Mouse (Mus musculus): ENCODE data around the gene Plxna4. TPM values are rescaled to one million over a fixed set of nuclear protein-coding genes. Genes with fewer than 3 reads are reported as not detected.
A peak's percentile ranks its signal among the peaks of the same experiment; 100 is the strongest.

Gene Plxna4
- polyA plus RNA-seq, 1 experiment from 2014 or later, result 2.5 TPM

- TF ChIP-seq EP300 (IDR thresholded peaks at IDR 0.05) (no peak), CTCF (IDR thresholded peaks at IDR 0.05) (no peak)
- DNase-seq (ENCODE audit: low spot score), result no peak
- H3K36me3 ChIP-seq (ENCODE audit: insufficient read depth, low read length), result no peaks in the 10 kb centered on the region
- no peaks in the 10 kb centered on the region for H3K9me3 ChIP-seq (ENCODE audit: low read length)
- H3K27ac ChIP-seq (ENCODE audit: low read length), result no peak overlapping the region
- ATAC-seq, result no peak
- no peaks in the 10 kb centered on the region for H3K27me3 ChIP-seq (replicated peaks; ENCODE audit: insufficient read depth, low read length)
- no peak overlapping the region for H3K4me2 ChIP-seq (replicated peaks; ENCODE audit: low read depth, low read length)
- WGBS, result 72% methylated on average over 10 of the region's 10 CpGs
- no peak overlapping the region for H3K9ac ChIP-seq (replicated peaks; ENCODE audit: low read depth)
- no peaks in the 10 kb centered on the region for H3K4me1 ChIP-seq (ENCODE audit: insufficient read depth, low read depth, low read length)
- no peak overlapping the region for H3K4me3 ChIP-seq (ENCODE audit: low read depth, low read length)
Measured at GRCm38 (mm10) chr6:32251674-32252073, 336.3 kb downstream of the Plxna4 start.

GRCm38 (mm10) chr6:32246036-32246435 is 342.0 kb downstream of the Plxna4 start:
- no peak for ATAC-seq
- 50% methylated on average over 6 of the region's 6 CpGs for WGBS
- Histone ChIP-seq H3K4me1 (ENCODE audit: insufficient read depth, low read depth, low read length) (no peaks in the 10 kb centered on the region), H3K36me3 (ENCODE audit: insufficient read depth, low read length) (no peaks in the 10 kb centered on the region), H3K4me2 (replicated peaks; ENCODE audit: low read depth, low read length) (no peak overlapping the region), H3K4me3 (ENCODE audit: low read depth, low read length) (no peak overlapping the region), H3K27ac (ENCODE audit: low read length) (no peak overlapping the region), H3K27me3 (replicated peaks; ENCODE audit: insufficient read depth, low read length) (no peaks in the 10 kb centered on the region), H3K9ac (replicated peaks; ENCODE audit: low read depth) (no peak overlapping the region), H3K9me3 (ENCODE audit: low read length) (no peaks in the 10 kb centered on the region)
- DNase-seq (ENCODE audit: low spot score), result no peak
- TF ChIP-seq EP300 (IDR thresholded peaks at IDR 0.05), result no peak

- Histone ChIP-seq H3K27ac (ENCODE audit: low read length) (no peak overlapping the region), H3K27me3 (replicated peaks; ENCODE audit: insufficient read depth, low read length) (no peaks in the 10 kb centered on the region), H3K36me3 (ENCODE audit: insufficient read depth, low read length) (no peaks in the 10 kb centered on the region), H3K9ac (replicated peaks; ENCODE audit: low read depth) (no peak overlapping the region), H3K4me1 (ENCODE audit: insufficient read depth, low read depth, low read length) (no peaks in the 10 kb centered on the region), H3K9me3 (ENCODE audit: low read length) (no peaks in the 10 kb centered on the region), H3K4me3 (ENCODE audit: low read depth, low read length) (no peak overlapping the region), H3K4me2 (replicated peaks; ENCODE audit: low read depth, low read length) (no peak overlapping the region)
- no peak for ATAC-seq
- no peak for DNase-seq (ENCODE audit: low spot score)
- WGBS, result 76% methylated on average over 2 of the region's 2 CpGs
- TF ChIP-seq CTCF (IDR thresholded peaks at IDR 0.05) (no peak), EP300 (IDR thresholded peaks at IDR 0.05) (no peak)
Measured at GRCm38 (mm10) chr6:32243040-32243439, 345.0 kb downstream of the Plxna4 start.

- ATAC-seq (no peak), DNase-seq (ENCODE audit: low spot score) (no peak)
- Histone ChIP-seq H3K9me3 (ENCODE audit: low read length) (no peaks in the 10 kb centered on the region), H3K4me1 (ENCODE audit: insufficient read depth, low read depth, low read length) (no peaks in the 10 kb centered on the region), H3K36me3 (ENCODE audit: insufficient read depth, low read length) (no peaks in the 10 kb centered on the region), H3K27ac (ENCODE audit: low read length) (no peak overlapping the region), H3K4me2 (replicated peaks; ENCODE audit: low read depth, low read length) (no peak overlapping the region), H3K27me3 (replicated peaks; ENCODE audit: insufficient read depth, low read length) (no peaks in the 10 kb centered on the region), H3K9ac (replicated peaks; ENCODE audit: low read depth) (no peak overlapping the region), H3K4me3 (ENCODE audit: low read depth, low read length) (no peak overlapping the region)
- TF ChIP-seq CTCF (IDR thresholded peaks at IDR 0.05), result no peak
- no peak for TF ChIP-seq EP300 (IDR thresholded peaks at IDR 0.05)
- 77% methylated on average over 2 of the region's 2 CpGs for WGBS
Measured at GRCm38 (mm10) chr6:32231383-32231782, 356.6 kb downstream of the Plxna4 start.

- 61% methylated on average over 1 of the region's 1 CpGs for WGBS
- Histone ChIP-seq H3K4me3 (ENCODE audit: low read depth, low read length) (no peak overlapping the region), H3K27me3 (replicated peaks; ENCODE audit: insufficient read depth, low read length) (no peaks in the 10 kb centered on the region), H3K9ac (replicated peaks; ENCODE audit: low read depth) (no peak overlapping the region), H3K9me3 (ENCODE audit: low read length) (no peaks in the 10 kb centered on the region), H3K4me2 (replicated peaks; ENCODE audit: low read depth, low read length) (no peak overlapping the region), H3K36me3 (ENCODE audit: insufficient read depth, low read length) (0 out of 2 replicates have a peak, but pooled peaks cover 3% of the 10 kb centered on the region), H3K27ac (ENCODE audit: low read length) (no peak overlapping the region), H3K4me1 (ENCODE audit: insufficient read depth, low read depth, low read length) (no peaks in the 10 kb centered on the region)
- ATAC-seq (no peak), DNase-seq (ENCODE audit: low spot score) (no peak)
- TF ChIP-seq EP300 (IDR thresholded peaks at IDR 0.05) (no peak), CTCF (IDR thresholded peaks at IDR 0.05) (no peak)
Measured at GRCm38 (mm10) chr6:32226636-32227035, 361.4 kb downstream of the Plxna4 start.

GRCm38 (mm10) chr6:32224007-32224703 is 363.8 kb downstream of the Plxna4 start:
- ATAC-seq (no peak), DNase-seq (ENCODE audit: low spot score) (peak; percentile 7)
- H3K4me1 ChIP-seq (ENCODE audit: insufficient read depth, low read depth, low read length), result no peaks in the 10 kb centered on the region
- H3K9ac ChIP-seq (replicated peaks; ENCODE audit: low read depth), result no peak overlapping the region
- no peaks in the 10 kb centered on the region for H3K9me3 ChIP-seq (ENCODE audit: low read length)
- no peak overlapping the region for H3K4me3 ChIP-seq (ENCODE audit: low read depth, low read length)
- no peak overlapping the region for H3K27ac ChIP-seq (ENCODE audit: low read length)
- TF ChIP-seq EP300 (IDR thresholded peaks at IDR 0.05) (no peak), CTCF (IDR thresholded peaks at IDR 0.05) (no peak)
- no peak overlapping the region for H3K4me2 ChIP-seq (replicated peaks; ENCODE audit: low read depth, low read length)
- 56% methylated on average over 7 of the region's 7 CpGs for WGBS
- no peaks in the 10 kb centered on the region for H3K27me3 ChIP-seq (replicated peaks; ENCODE audit: insufficient read depth, low read length)
- H3K36me3 ChIP-seq (ENCODE audit: insufficient read depth, low read length), result 0 out of 2 replicates have a peak, but pooled peaks cover 3% of the 10 kb centered on the region
